Mouse (Mus musculus): Measurements from ENCODE around the gene Cmtm2a.

The Cmtm2a gene

GRCm38 (mm10) chr8:104232039-104232438, 60.9 kb downstream of the Cmtm2a start:
- ATAC-seq (ENCODE audit: insufficient number of reproducible peaks, low FRiP score, low TSS enrichment): no peak
